Comparison of ENCODE assay signal across 8 mouse cellular contexts in genomic region chr9:114912680-114913649, GRCm38 (mm10). TPM values are rescaled to one million over a fixed set of nuclear protein-coding genes. Genes with fewer than 3 reads are reported as not detected.
DNase-seq lines count a peak whose midpoint lies in the region; ATAC-seq and TF ChIP-seq lines count a peak whose summit lies in the region.

No protein-coding gene starts in this region.

- no peaks in the 10 kb centered on the region for H3K27me3 ChIP-seq in C2C12 (ENCODE audit: control insufficient read depth, insufficient read depth, insufficient read length)
- H3K27me3 ChIP-seq in liver, embryonic 14.5 days (ENCODE audit: control insufficient read depth, insufficient read depth, low read length): no peaks in the 10 kb centered on the region

- no peak for TF ChIP-seq EP300 in liver, embryonic 14.5 days (IDR thresholded peaks at IDR 0.05; ENCODE audit: low read depth)

- H3K4me1 ChIP-seq in liver, embryonic 14.5 days (replicated peaks; ENCODE audit: control insufficient read depth in 2 of 2, insufficient read depth in 2 of 2, low read length in 1 of 2): 0 out of 4 replicates have a peak, but pooled peaks cover 0 to 2% of the 10 kb centered on the region in 2 experiments

- H3K9ac ChIP-seq in liver, embryonic 14.5 days (replicated peaks): no peak overlapping the region

- no peaks in the 10 kb centered on the region for H3K9me3 ChIP-seq in liver, embryonic 14.5 days (ENCODE audit: control insufficient read depth, low read length)

- no peak overlapping the region for H3ac ChIP-seq in C2C12 (ENCODE audit: control insufficient read depth, insufficient read length, low read depth)

- no peak overlapping the region for H3K27ac ChIP-seq in liver, embryonic 14.5 days

- peak; percentile 28 for TF ChIP-seq CTCF in C2C12 (IDR thresholded peaks at IDR 0.05; ENCODE audit: control insufficient read depth, insufficient read depth, insufficient read length)
- peak; percentile 75 for TF ChIP-seq CTCF in liver, embryonic 14.5 days (IDR thresholded peaks at IDR 0.05; ENCODE audit: low read depth)

- H3K79me3 ChIP-seq in C2C12 (ENCODE audit: low read depth): no peaks in the 10 kb centered on the region

- no peak for ATAC-seq in liver, embryonic 14.5 days (ENCODE audit: insufficient read depth)
- no peak for ATAC-seq in erythroid progenitor cell, adult 5-6 weeks (replicated peaks; ENCODE audit: low FRiP score, poor library complexity, severe bottlenecking)

- peak; percentile 18 for DNase-seq in T-cell, adult 2 months (ENCODE audit: low spot score)
- DNase-seq in cerebellum, postnatal 4 days (ENCODE audit: low spot score in 2 of 2): peak; percentile 68 to 92
- DNase-seq in gastrocnemius, postnatal 25 days: peak; percentile 54
- peak; percentile 81 to 95 for DNase-seq in kidney, postnatal 25 days
- peak in 2 of 3 experiments; percentile 28 to 30 for DNase-seq in liver, embryonic 14.5 days (ENCODE audit: low read depth in 3 of 3, low spot score in 3 of 3)
- peak; percentile 82 for DNase-seq in retina, postnatal 7 days (ENCODE audit: low read depth, low spot score)

- no peak overlapping the region for H3K4me2 ChIP-seq in liver, embryonic 14.5 days (ENCODE audit: low read depth)

- 54% methylated on average over 18 of the region's 18 CpGs for WGBS in liver, embryonic 14.5 days (ENCODE audit: insufficient replicate concordance)

- H3K36me3 ChIP-seq in C2C12 (ENCODE audit: control insufficient read depth, insufficient read depth): no peaks in the 10 kb centered on the region
- no peaks in the 10 kb centered on the region for H3K36me3 ChIP-seq in liver, embryonic 14.5 days (replicated peaks; ENCODE audit: control insufficient read depth, insufficient read depth, low read depth)

- no peak overlapping the region for H3K4me3 ChIP-seq in C2C12 (ENCODE audit: insufficient read depth, poor library complexity, severe bottlenecking)
- no peak overlapping the region for H3K4me3 ChIP-seq in liver, embryonic 14.5 days (ENCODE audit: insufficient read depth in 1 of 2, low read depth in 2 of 2, low read length in 2 of 2)

- no peaks in the 10 kb centered on the region for H3K79me2 ChIP-seq in C2C12 (ENCODE audit: control insufficient read depth, insufficient read depth)

TF ChIP-seq in C2C12, 6 proteins besides CTCF, POLR2A, EP300 and RAD21:
- no peak for TF ChIP-seq FOSL1 (IDR thresholded peaks at IDR 0.05; ENCODE audit: insufficient read depth, low read length, poor library complexity, severe bottlenecking)

RNA-seq across cellular contexts. Expression of gene Gpd1l, which starts 20.8 kb away (rescaled TPM):
- polyA plus RNA-seq in C2C12 (2012; fragmentation: generic; extraction: Trizol): 10.8 TPM
- total RNA-seq in gastrocnemius, postnatal 25 days (2021): 10 to 100 TPM; 17.6 to 18.4 TPM
- polyA plus RNA-seq in liver, embryonic 14.5 days (2012; rRNA removed): 3.9 and 4.6 TPM in 2 replicates
- 3.4 and 3.7 TPM in 2 replicates for polyA plus RNA-seq in liver, embryonic 14.5 days (2014; fragmentation: Nextera tagmentation; extraction: Ambion mirVana)
- total RNA-seq in erythroid progenitor cell, adult 5-6 weeks (2015; ENCODE audit: low replicate concordance): 8.6 and 12.2 TPM in 2 replicates
- 3.3 and 7.6 TPM in 2 replicates for total RNA-seq in erythroid progenitor cell, adult 5-6 weeks (2017; ENCODE audit: low replicate concordance)

Comparison
In these comparisons a context has a peak if more than half of its experiments do, and no peak if none do; other contexts are left out.
1. DNase-seq: peak in every context shown above with its lines; median percentile 88 in kidney, postnatal 25 days; 82 in retina, postnatal 7 days; 80 in cerebellum, postnatal 4 days; 54 in gastrocnemius, postnatal 25 days; 29 in liver, embryonic 14.5 days; 18 in T-cell, adult 2 months.